Mouse (Mus musculus) forebrain, embryonic 12.5 days (tissue): Measurements from ENCODE around the gene Vmn1r185. TPM values are rescaled to one million over a fixed set of nuclear protein-coding genes. Genes with fewer than 3 reads are reported as not detected.
"Not testable (repeated sequence)": the region's sequence is repeated elsewhere in the genome, so short reads cannot be mapped to it uniquely, and the experiment has no call there.

ENCODE experiments used
- ATAC-seq: fragments of 200-750 bp; cut with Nextera tagmentation; 2 replicates; pipeline ENCODE4 v1.8.0; 2017; ENCODE audit warnings: moderate TSS enrichment; ENCODE audit not compliant: low FRiP score
- H3K27ac ChIP-seq: fragments of 300-500 bp; sonication (generic); 2 replicates; pipeline ENCODE4 v1.5.1; 2016; ENCODE audit warnings: mild to moderate bottlenecking
- H3K27me3 ChIP-seq: fragments of 300-500 bp; sonication (generic); 2 replicates; pipeline ENCODE4 v1.6.1; 2016; ENCODE audit warnings: mild to moderate bottlenecking
- H3K36me3 ChIP-seq: fragments of 300-500 bp; sonication (generic); replicated peaks from 2 replicates; pipeline ENCODE4 v1.6.1; 2016; ENCODE audit warnings: mild to moderate bottlenecking
- H3K4me1 ChIP-seq: fragments of 300-500 bp; sonication (generic); 2 replicates; pipeline ENCODE4 v1.6.1; 2016
- H3K4me2 ChIP-seq: fragments of 300-500 bp; sonication (generic); 2 replicates; pipeline ENCODE4 v1.6.1; 2016; ENCODE audit warnings: mild to moderate bottlenecking, moderate library complexity
- H3K4me3 ChIP-seq: fragments of 300-500 bp; sonication (generic); replicated peaks from 2 replicates; pipeline ENCODE4 v1.5.1; 2016; ENCODE audit warnings: mild to moderate bottlenecking
- H3K9ac ChIP-seq: fragments of 300-500 bp; sonication (generic); 2 replicates; pipeline ENCODE4 v1.6.1; 2016; ENCODE audit warnings: mild to moderate bottlenecking
- H3K9me3 ChIP-seq: fragments of 300-500 bp; sonication (generic); 2 replicates; pipeline ENCODE4 v1.6.1; 2016
- WGBS: fragments of 180-500 bp; shearing (Covaris S2); methylation state at CpG from one replicate; pipeline ENCODE4 v1.1.7; 2016; 5-methylcytosine and 5-hydroxymethylcytosine counted together
- polyA plus RNA-seq: library from polyadenylated mRNA; unstranded; fragments of >200 nt; fragmentation: Nextera tagmentation; extraction: Ambion mirVana; gene quantifications from 2 replicates; pipeline ENCODE4 v1.2.1, GENCODE M21; 2016

Vmn1r185 gene
- polyA plus RNA-seq, result not detected in 2 replicates

GRCm38 (mm10) chr7:26618364-26618763, at the start of gene Vmn1r185:
Gene Vmn1r185 (minus strand): TSS chr7:26618464.
- not testable (repeated sequence) for H3K36me3 ChIP-seq, H3K9me3 ChIP-seq, H3K27ac ChIP-seq, H3K9ac ChIP-seq, H3K4me3 ChIP-seq, H3K4me2 ChIP-seq, ATAC-seq, H3K4me1 ChIP-seq, H3K27me3 ChIP-seq
- 92% methylated on average over 1 of the region's 1 CpGs for WGBS

DNA sequence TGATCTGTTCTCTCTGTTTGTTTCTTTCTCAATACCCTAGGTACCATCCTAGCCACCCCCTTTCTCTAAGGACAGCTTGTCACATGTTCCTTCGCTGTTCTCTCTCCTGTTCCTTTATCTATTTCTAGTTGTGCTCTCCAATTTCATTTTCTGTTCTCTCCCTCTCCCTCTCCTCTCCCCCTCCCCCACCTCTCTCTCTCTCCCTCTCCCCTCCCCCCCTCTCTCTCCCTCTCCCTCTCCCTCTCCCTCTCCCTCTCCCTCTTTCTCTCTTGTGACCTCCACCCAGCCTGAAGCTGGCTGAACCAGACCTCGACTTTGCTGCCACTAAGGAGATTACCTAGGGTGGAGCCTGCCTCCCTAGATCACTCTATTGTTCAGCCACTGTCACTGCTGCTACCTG, 49.2 kb upstream of the Vmn1r185 start:
- 31% methylated on average over 2 of the region's 2 CpGs for WGBS
- not testable (repeated sequence) for H3K27ac ChIP-seq, H3K4me3 ChIP-seq, H3K9ac ChIP-seq, H3K9me3 ChIP-seq, H3K27me3 ChIP-seq, H3K4me2 ChIP-seq, H3K4me1 ChIP-seq, H3K36me3 ChIP-seq, ATAC-seq

DNA sequence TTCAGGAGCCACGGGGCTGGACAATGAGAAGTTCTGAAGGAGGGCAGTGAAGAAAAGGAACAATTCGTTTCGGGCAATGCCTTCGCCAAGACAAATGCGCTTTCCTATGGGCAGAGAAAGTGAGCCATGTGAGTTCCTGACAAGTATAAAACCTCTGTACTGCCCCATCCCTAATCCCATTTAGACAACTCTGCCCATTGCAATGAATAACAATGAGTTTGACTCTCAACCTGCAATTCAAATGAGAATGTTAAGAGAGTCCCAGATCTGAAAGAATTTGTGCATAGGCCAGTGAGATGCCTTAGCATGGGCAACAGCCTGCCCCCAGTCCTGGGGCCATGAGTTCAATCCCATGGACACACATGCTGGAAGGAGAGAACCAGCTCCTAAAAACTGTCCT, 47.7 kb upstream of the Vmn1r185 start:
- Histone ChIP-seq H3K9ac (no peak overlapping the region), H3K9me3 (0 out of 2 replicates have a peak, but pooled peaks cover 5% of the 10 kb centered on the region), H3K4me3 (no peak overlapping the region), H3K4me1 (no peaks in the 10 kb centered on the region), H3K36me3 (no peaks in the 10 kb centered on the region), H3K4me2 (no peak overlapping the region), H3K27me3 (no peaks in the 10 kb centered on the region), H3K27ac (no peak overlapping the region)
- ATAC-seq, result no peak
- WGBS, result 87% methylated on average over 5 of the region's 5 CpGs

DNA sequence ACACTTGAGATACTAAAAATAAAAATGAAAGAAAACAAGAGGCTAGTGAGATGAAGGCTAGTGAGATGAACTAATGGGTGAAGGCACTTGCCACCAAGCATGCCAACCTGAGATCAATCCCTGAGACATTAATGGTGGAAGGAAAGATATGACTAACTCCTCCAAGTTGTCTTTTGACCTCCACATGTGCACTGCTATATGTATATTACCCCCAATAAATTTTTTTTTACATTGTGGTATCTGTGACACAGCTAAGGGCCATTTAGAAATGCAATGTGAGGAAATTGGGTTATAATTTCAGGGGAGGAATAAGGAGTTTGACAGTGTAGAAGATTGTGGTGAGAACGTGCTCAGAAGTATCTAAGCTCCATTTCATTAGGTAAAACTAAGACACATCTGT, 28.5 kb downstream of the Vmn1r185 start:
- Histone ChIP-seq H3K27ac (no peak overlapping the region), H3K27me3 (no peaks in the 10 kb centered on the region), H3K9me3 (no peaks in the 10 kb centered on the region), H3K36me3 (no peaks in the 10 kb centered on the region), H3K4me2 (no peak overlapping the region), H3K4me1 (no peaks in the 10 kb centered on the region), H3K4me3 (no peak overlapping the region), H3K9ac (no peak overlapping the region)
- no peak for ATAC-seq
- WGBS, result 77% methylated on average over 1 of the region's 1 CpGs

- Histone ChIP-seq H3K36me3 (no peaks in the 10 kb centered on the region), H3K4me2 (no peak overlapping the region), H3K9me3 (no peaks in the 10 kb centered on the region), H3K9ac (no peak overlapping the region), H3K27ac (no peak overlapping the region), H3K4me3 (no peak overlapping the region), H3K27me3 (no peaks in the 10 kb centered on the region), H3K4me1 (no peaks in the 10 kb centered on the region)
- no peak for ATAC-seq
Observed at GRCm38 (mm10) chr7:26589077-26589476, 29.2 kb downstream of the Vmn1r185 start.

Other genes with a start within 250 kb of the Vmn1r185 start
- not detected in 2 replicates for gene Nlrp9c, start 214.8 kb downstream of the Vmn1r185 start, polyA plus RNA-seq
- not detected in 2 replicates for gene Nlrp4a, start 183.4 kb downstream of the Vmn1r185 start, polyA plus RNA-seq
- gene Nlrp9a, start 83.4 kb downstream of the Vmn1r185 start, polyA plus RNA-seq, result not detected in 2 replicates
- gene Cyp2b23, start 68.0 kb upstream of the Vmn1r185 start, polyA plus RNA-seq, result not detected in 2 replicates
- 0.06 and 0.09 TPM in 2 replicates for gene Cyp2b19, start 138.7 kb upstream of the Vmn1r185 start, polyA plus RNA-seq
- 0.10 and 0.27 TPM in 2 replicates for gene Cyp2g1, start 190.4 kb upstream of the Vmn1r185 start, polyA plus RNA-seq
- gene Cyp2a5, start 216.8 kb upstream of the Vmn1r185 start, polyA plus RNA-seq, result not detected in 2 replicates